Mouse (Mus musculus): ENCODE results near the gene Porcn. TPM values are rescaled to one million over a fixed set of nuclear protein-coding genes. Genes with fewer than 3 reads are reported as not detected.

The Porcn gene
- total RNA-seq, 2 experiments from 2014 or later, result 3.6 to 4.3 TPM

Other genes starting within 250 kb of the Porcn start
- not detected for gene Gata1, start 228.5 kb downstream of the Porcn start, total RNA-seq (2021)
- not detected for gene Glod5, start 188.0 kb downstream of the Porcn start, total RNA-seq (2021)
- 1 to 10 TPM; 3.0 to 3.6 TPM for gene Suv39h1, start 131.8 kb downstream of the Porcn start, total RNA-seq (2021)
- gene Was, start 116.0 kb downstream of the Porcn start, total RNA-seq (2021), result under 1 TPM; 0.46 to 0.54 TPM
- 10 to 100 TPM; 11.8 to 16.3 TPM for gene Wdr13, start 73.6 kb downstream of the Porcn start, total RNA-seq (2021)
- 10 to 100 TPM; 44.1 to 60.8 TPM for gene Rbm3, start 60.6 kb downstream of the Porcn start, total RNA-seq (2021)
- 1 to 10 TPM; 2.5 to 2.6 TPM for gene Tbc1d25, start 30.3 kb downstream of the Porcn start, total RNA-seq (2021)
- gene Ebp, start 13.0 kb downstream of the Porcn start, total RNA-seq (2021), result 10 to 100 TPM; 10.3 to 10.7 TPM
- gene Ftsj1, start 45.9 kb upstream of the Porcn start, total RNA-seq (2021), result 10 to 100 TPM; 12.4 to 13.2 TPM
- not detected for gene Slc38a5, start 64.6 kb upstream of the Porcn start, total RNA-seq (2021)
- not detected for gene Ssxb10, start 120.9 kb upstream of the Porcn start, total RNA-seq (2021)
- gene Ssxb9, start 160.5 kb upstream of the Porcn start, total RNA-seq (2021), result not detected
- not detected for gene Ssxb1, start 206.8 kb upstream of the Porcn start, total RNA-seq (2021)

All from gastrocnemius, postnatal 25 days (tissue).